Mouse (Mus musculus) gastrocnemius, adult 2 months (tissue): ENCODE measurements around the gene Tubb2b. TPM values are rescaled to one million over a fixed set of nuclear protein-coding genes. Genes with fewer than 3 reads are reported as not detected.

Source experiments
- DNase-seq: peaks from one replicate; pipeline ENCODE4 v3.0.0; 2022
- H3K27ac ChIP-seq: fragments of 200-600 bp; 2 replicates; pipeline ENCODE4 v1.8.1; 2022; ENCODE audit warnings: mild to moderate bottlenecking
- H3K4me3 ChIP-seq: fragments of 200-600 bp; 2 replicates; pipeline ENCODE4 v1.8.1; 2022; ENCODE audit warnings: mild to moderate bottlenecking, moderate library complexity
- CTCF ChIP-seq: fragments of 200-600 bp; IDR thresholded peaks from 2 replicates; pipeline ENCODE4 v1.8.1; 2022; ENCODE audit warnings: antibody characterized with exemption, mild to moderate bottlenecking, moderate library complexity
- intact Hi-C: fragments of 180-260 bp; cut with DNase I; formaldehyde crosslinking; loops from one replicate; pipeline ENCODE4 v1.15.1; 2025
- total RNA-seq, 2 experiments: library from RNA; stranded (reverse); gene quantifications; 2 replicates each; pipeline ENCODE4 v1.2.3; 2021

Gene Tubb2b
- total RNA-seq, 2 experiments from 2014 or later, result 1.5 to 3.2 TPM

- H3K4me3 ChIP-seq, result no peak overlapping the region
- H3K27ac ChIP-seq, result peak overlapping the region; percentile 50
- intact Hi-C loops, result no loop called here
- no peak for TF ChIP-seq CTCF
- DNase-seq, result no peak
Measured at GRCm38 (mm10) chr13:34112369-34113081, 17.7 kb downstream of the Tubb2b start.

DNA sequence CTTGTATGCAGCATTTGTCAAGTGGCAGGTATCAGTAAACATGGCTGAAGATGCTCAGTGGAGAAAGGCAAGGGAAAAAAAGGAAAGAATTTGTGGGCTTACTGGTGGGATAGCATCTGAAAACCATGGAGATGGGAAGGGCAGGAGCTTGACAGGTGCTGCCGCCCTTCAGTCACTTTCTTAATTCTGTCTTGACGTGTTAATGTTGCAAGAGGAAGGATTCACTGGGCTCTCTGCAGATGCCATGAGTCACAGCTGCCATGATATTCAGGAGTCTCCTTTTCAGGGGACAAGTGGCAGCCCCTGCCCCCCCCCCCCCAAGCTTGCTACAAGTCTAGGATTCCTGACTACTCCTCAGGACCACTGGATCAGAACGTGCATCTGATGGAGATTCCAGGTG lies 18.4 kb downstream of the Tubb2b start:
- no peak overlapping the region for H3K27ac ChIP-seq
- no peak for TF ChIP-seq CTCF
- no peak overlapping the region for H3K4me3 ChIP-seq
- DNase-seq, result no peak
- intact Hi-C loops, result no loop called here

DNA sequence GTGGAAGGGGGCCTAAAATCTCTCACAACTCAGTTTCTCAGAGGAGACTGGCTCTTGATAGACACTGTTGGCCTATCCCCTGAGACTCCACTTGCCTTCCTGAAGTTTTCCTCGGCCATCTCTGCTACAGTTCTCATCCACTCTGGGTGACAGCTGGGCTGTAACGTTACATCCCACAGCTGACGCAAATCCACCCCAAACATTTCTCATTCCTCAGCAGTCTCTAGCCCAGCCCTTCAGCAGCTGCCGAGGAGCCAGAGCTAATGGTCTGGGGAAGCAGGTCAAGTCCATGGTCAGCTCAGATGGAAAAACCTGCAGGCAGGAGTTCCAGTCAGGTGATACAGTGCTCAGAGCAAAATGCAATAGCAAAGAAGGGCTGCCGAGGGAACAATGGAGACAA lies 19.2 kb downstream of the Tubb2b start:
- no peak overlapping the region for H3K4me3 ChIP-seq
- intact Hi-C loops, result no loop called here
- no peak for TF ChIP-seq CTCF
- DNase-seq, result peak; percentile 38
- no peak overlapping the region for H3K27ac ChIP-seq

DNA sequence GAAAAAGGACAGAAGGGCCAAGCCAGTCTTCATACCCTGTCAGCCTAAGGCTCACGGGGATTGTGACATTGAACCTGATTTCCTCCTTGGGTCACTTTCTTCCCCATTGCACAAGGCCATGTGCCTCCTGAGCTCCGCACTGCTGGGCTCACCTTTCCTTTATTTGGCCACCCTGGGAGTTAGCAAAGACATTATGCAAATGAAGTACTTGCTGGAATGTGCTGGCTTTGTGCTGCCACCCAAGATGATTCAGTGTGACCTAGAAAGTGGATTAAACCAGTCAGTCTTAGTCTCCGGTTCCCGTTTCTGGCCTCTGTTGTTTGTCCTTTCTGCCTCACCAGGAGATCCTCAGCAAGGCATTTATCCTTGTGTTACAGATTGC lies 20.6 kb downstream of the Tubb2b start:
- no peak overlapping the region for H3K27ac ChIP-seq
- intact Hi-C loops, result no loop called here
- TF ChIP-seq CTCF, result no peak
- no peak overlapping the region for H3K4me3 ChIP-seq
- no peak for DNase-seq

DNA sequence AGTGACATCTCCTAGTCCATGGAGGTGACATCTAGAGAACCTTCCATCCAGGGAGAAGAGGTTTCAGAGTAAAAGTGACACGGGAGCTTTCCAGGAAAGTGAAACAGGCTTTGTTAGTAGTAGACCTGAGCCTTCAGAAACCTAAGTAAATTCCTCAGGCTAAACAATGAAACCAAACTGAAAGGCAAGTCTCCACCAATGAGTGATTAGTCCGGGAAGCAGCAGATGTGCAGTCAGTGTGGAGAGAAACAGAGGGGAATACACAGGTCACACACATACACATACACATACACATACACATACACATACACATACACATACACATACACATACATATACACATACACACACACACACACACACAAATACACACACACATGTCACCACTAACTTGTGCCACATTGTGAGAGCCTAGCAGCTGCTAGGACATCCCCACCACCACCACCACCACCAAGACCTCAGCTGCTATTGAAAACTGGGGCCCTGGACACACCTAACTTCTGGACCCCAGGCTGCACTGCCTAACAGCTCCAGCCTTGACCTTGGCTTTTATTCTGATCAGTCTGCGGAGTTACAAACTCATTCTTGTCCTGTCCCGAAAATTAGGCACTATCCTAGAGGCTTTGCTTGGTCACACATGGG lies 21.1 kb downstream of the Tubb2b start:
- no peak for DNase-seq
- Histone ChIP-seq H3K4me3 (no peak overlapping the region), H3K27ac (no peak overlapping the region)
- no peak for TF ChIP-seq CTCF
- intact Hi-C loops, result no loop called here

GRCm38 (mm10) chr13:34106999-34107398 lies 23.3 kb downstream of the Tubb2b start:
- intact Hi-C loops, result no loop called here
- TF ChIP-seq CTCF, result no peak
- H3K27ac ChIP-seq, result no peak overlapping the region
- no peak overlapping the region for H3K4me3 ChIP-seq
- DNase-seq, result no peak

DNA sequence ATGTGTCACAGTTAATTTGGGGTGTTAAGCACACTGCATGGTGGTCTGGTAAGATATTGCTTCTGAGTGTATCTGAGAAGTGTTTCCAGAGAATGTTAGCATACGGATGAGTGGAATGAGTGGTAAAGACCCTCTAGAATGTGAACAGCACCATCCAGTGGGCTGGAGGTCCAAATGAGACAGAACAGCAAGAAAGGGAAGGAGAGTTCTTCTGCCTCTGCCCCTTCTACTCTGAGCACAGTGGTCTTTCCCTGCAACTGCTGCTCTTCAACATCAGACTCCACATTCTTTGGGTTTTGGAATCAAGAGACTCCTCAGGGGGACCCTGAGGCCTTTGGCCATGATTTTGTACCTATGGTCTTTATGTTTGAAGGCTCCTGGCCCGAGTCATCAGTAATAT lies 24.0 kb downstream of the Tubb2b start:
- intact Hi-C loops, result no loop called here
- DNase-seq, result no peak
- H3K4me3 ChIP-seq, result no peak overlapping the region
- TF ChIP-seq CTCF, result peak; percentile 12; the same call in 1 of the 2 replicates
- H3K27ac ChIP-seq, result no peak overlapping the region

DNA sequence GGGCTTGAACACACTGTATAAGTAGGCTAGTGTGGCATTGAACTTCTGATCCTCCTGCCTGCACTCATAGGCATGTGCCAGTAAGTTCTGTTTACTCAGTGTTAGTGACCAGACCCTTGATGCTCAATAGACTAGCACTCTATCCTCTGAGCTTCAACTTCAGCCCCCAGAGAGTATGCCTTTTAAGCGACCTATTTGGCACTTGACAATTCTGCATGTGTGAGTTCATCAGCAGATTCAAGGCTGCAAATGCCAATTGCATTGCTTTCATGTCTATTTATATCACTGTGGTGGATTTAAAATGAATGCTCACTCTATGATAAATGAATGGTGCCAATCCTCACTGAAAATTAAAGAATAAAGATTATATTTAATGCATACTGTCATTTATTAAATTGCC lies 24.9 kb downstream of the Tubb2b start:
- H3K27ac ChIP-seq, result no peak overlapping the region
- no peak for DNase-seq
- no peak overlapping the region for H3K4me3 ChIP-seq
- no peak for TF ChIP-seq CTCF
- intact Hi-C loops, result no loop called here

- intact Hi-C loops, result no loop called here
- no peak overlapping the region for H3K4me3 ChIP-seq
- H3K27ac ChIP-seq, result peak overlapping the region; percentile 46; the same call in 1 of the 2 replicates
- DNase-seq, result no peak
- TF ChIP-seq CTCF, result no peak
Measured at GRCm38 (mm10) chr13:34101908-34102307, 28.4 kb downstream of the Tubb2b start.

GRCm38 (mm10) chr13:34101247-34101646 lies 29.0 kb downstream of the Tubb2b start:
- H3K4me3 ChIP-seq, result no peak overlapping the region
- H3K27ac ChIP-seq, result 0 out of 2 replicates have a peak overlapping the region, but pooled peaks have one; percentile 46
- DNase-seq, result no peak
- intact Hi-C loops, result no loop called here
- no peak for TF ChIP-seq CTCF

- no peak for TF ChIP-seq CTCF
- Histone ChIP-seq H3K27ac (no peak overlapping the region), H3K4me3 (no peak overlapping the region)
- intact Hi-C loops, result no loop called here
- no peak for DNase-seq
Measured at GRCm38 (mm10) chr13:34100733-34101132, 29.5 kb downstream of the Tubb2b start.

GRCm38 (mm10) chr13:34097086-34097485 lies 33.2 kb downstream of the Tubb2b start:
- intact Hi-C loops, result no loop called here
- no peak for DNase-seq
- no peak overlapping the region for H3K4me3 ChIP-seq
- peak overlapping the region; percentile 74 for H3K27ac ChIP-seq
- no peak for TF ChIP-seq CTCF

GRCm38 (mm10) chr13:34096455-34096854 lies 33.8 kb downstream of the Tubb2b start:
- intact Hi-C loops, result no loop called here
- peak overlapping the region; percentile 37; the same call in 1 of the 2 replicates for H3K4me3 ChIP-seq
- no peak for TF ChIP-seq CTCF
- peak overlapping the region; percentile 74 for H3K27ac ChIP-seq
- no peak for DNase-seq
